Mouse (Mus musculus): ENCODE data around the gene Chd9. TPM values are rescaled to one million over a fixed set of nuclear protein-coding genes. Genes with fewer than 3 reads are reported as not detected.

Gene Chd9
- total RNA-seq (2021), result 10 to 100 TPM; 47.2 to 49.5 TPM
- long read RNA-seq, experiment 1, partial matches to known transcripts, result 0 of 61 reads
- long read RNA-seq, experiment 1, other reads (novel, unspliced or antisense), result 60 of 61 reads
- long read RNA-seq, experiment 2, partial matches to known transcripts, result 1 of 73 reads
- long read RNA-seq, experiment 2, other reads (novel, unspliced or antisense), result 71 of 73 reads

- Histone ChIP-seq H3K27ac (peak within 1 kb of the TSS; percentile 93), H3K4me3 (peak within 1 kb of the TSS; percentile 71)
- intact Hi-C loops (cut with DNase I), result loop anchor here (1.0 to 2.0 kb wide), 4 partner anchors 48 to 191 kb away; no protein-coding TSS in a partner anchor
- TF ChIP-seq CTCF (IDR thresholded peaks at IDR 0.05), result no peak; the same call in 1 of the 2 replicates
- DNase-seq, result peak; percentile 97
These were observed at the start of gene Chd9 for GRCm38 (mm10) chr8:90828181-90828986. Chd9 (plus strand) TSS chr8:90828352.

GRCm38 (mm10) chr8:90791616-90792015 lies 36.5 kb upstream of the Chd9 start:
- Histone ChIP-seq H3K27ac (no peak overlapping the region), H3K4me3 (no peak overlapping the region)
- intact Hi-C loops (cut with DNase I), result loop anchor here (5.0 kb wide), 1 partner anchor 939 kb away; no protein-coding TSS in a partner anchor
- no peak for DNase-seq
- TF ChIP-seq CTCF (IDR thresholded peaks at IDR 0.05), result no peak

GRCm38 (mm10) chr8:90793710-90794109 lies 34.4 kb upstream of the Chd9 start:
- no peak; the same call in 1 of the 2 replicates for TF ChIP-seq CTCF (IDR thresholded peaks at IDR 0.05)
- H3K4me3 ChIP-seq, result no peak overlapping the region
- intact Hi-C loops (cut with DNase I), result loop anchor here (1.0 to 5.0 kb wide), 2 partner anchors 792 to 941 kb away; no protein-coding TSS in a partner anchor
- H3K27ac ChIP-seq, result no peak overlapping the region
- DNase-seq, result peak; percentile 77

DNA sequence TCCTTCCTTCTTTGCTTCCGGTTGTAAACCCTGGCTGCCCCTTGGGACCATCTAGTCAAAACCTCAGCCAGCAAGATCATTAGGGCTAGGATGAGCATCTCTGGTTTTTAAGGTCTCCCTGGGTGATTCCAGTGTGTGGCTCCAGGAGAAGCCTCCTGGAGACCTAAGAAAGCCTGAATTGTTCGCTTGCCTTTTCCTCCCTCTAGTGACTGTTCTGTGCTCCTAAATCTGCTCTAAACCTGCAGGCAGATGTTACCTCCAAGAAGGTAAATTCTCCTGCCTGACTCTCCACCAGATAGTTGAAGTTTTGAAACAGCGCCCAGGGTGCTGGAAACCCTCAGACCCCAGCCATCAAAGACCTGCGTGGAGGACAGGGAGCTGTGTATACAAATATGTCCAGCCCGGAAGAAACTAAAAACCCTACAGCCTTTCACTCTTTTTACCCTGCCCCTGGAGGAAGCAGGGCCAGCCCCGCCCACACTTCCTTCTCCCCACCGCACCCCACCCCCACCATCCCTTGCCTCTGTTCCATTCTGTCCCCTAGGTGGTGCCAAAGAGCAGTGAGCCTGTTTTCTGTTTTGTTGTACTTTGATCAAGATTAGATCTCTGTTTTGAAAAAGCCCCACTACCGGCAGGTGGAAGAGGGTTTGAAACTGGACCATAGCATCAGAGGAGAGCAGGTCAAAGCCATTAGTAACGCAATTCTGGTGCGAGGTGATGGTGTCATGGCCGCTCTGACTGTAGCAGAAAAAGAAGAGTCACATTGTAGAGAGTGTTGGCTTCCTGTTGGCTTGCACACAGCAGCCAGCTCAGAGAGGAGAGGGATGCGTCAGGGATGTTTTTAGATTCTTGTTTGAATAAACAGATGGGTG lies 32.9 kb upstream of the Chd9 start:
- intact Hi-C loops (cut with DNase I), result loop anchor here (1.0 to 5.0 kb wide), 2 partner anchors 225 to 943 kb away; no protein-coding TSS in a partner anchor
- peak; percentile 78 for DNase-seq
- TF ChIP-seq CTCF (IDR thresholded peaks at IDR 0.05), result peak; percentile 70
- Histone ChIP-seq H3K27ac (peak overlapping the region; percentile 72), H3K4me3 (peak overlapping the region; percentile 64)

DNA sequence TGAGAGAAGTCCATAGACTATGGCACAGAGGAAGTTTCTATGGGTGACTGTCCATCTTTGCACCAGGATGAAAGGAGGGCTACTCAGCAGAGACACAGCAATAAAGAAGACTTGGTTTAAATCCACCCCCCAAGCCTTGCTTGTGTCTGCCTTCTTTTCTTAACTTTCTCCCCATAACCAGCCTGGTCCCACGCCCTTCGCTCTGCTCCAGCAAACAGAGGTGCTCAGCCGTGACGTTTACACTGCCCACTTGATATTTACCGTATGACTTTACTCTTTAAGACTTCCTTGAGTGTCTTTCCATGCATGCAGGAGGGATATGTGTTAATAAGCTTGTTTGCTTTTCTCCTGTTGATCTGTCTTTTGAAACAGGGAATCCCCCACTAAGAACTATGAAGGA lies 28.7 kb upstream of the Chd9 start:
- no peak overlapping the region for H3K27ac ChIP-seq
- intact Hi-C loops (cut with DNase I), result no loop called here
- H3K4me3 ChIP-seq, result no peak overlapping the region
- no peak for DNase-seq
- no peak for TF ChIP-seq CTCF (IDR thresholded peaks at IDR 0.05)

DNA sequence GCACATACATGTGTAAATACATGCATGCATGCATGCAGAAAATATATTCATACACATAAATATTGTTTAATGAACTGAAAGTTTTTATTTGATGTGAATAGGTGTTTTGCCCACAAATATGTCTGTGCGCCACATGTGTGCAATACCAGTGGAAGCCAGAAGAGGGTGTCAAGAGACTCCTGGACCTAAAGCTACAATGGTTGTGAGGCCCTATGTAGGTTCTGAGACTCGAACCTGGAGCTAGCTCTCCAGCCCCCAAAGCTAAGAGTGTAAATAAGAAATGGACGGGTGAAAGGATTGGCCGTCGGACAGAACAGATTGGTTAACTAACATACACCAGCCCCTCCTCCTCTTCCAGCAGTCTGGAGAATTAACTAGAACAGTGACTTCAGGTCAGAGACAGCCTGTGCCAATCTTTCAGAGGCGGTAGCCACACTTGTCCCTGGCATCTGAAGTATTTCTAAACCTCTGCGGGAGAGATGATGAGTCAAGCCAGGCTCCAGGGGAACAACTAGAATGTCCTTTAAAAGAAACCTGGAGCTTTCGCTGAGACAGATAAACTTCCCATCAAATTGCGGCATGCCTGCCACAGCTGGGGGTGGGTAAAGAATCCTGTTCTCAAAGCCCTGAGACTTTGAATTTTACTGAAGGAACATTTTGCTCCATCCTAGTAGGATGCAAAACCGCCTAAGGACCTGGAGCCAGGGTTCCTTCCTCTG lies 14.4 kb upstream of the Chd9 start:
- no peak for DNase-seq
- intact Hi-C loops (cut with DNase I), result no loop called here
- no peak overlapping the region for H3K4me3 ChIP-seq
- TF ChIP-seq CTCF (IDR thresholded peaks at IDR 0.05), result peak; percentile 20; the same call in 1 of the 2 replicates
- H3K27ac ChIP-seq, result no peak overlapping the region

GRCm38 (mm10) chr8:90816061-90816882 lies 11.9 kb upstream of the Chd9 start:
- DNase-seq, result no peak
- Histone ChIP-seq H3K4me3 (no peak overlapping the region; the same call in 1 of the 2 replicates), H3K27ac (no peak overlapping the region; the same call in 1 of the 2 replicates)
- intact Hi-C loops (cut with DNase I), result no loop called here
- no peak for TF ChIP-seq CTCF (IDR thresholded peaks at IDR 0.05)

DNA sequence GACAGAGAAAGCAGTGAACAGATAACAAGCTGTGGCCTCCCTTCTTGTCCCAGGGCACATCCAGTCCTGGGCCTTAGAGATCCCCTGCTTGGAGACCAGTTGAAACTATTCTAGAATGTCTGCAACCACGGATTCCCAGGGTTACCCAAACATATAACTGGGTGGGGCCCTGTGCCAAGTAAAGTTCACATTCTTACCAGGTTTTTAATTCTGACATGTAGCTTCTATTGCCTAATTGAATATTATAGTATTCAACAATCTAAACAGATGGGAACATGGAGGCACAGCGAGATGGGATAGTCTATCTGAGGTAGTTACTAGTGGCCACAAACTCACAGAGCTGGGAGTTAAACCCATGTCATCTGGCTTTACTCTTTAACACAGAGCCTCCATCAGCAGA lies 10.9 kb upstream of the Chd9 start, which contains the start of gene Gm19935:
Gm19935 (minus strand) TSS at position 101 of the 400 bp plus-strand sequence.
- Histone ChIP-seq H3K27ac (no peak within 1 kb of the TSS; the same call in 1 of the 2 replicates), H3K4me3 (no peak within 1 kb of the TSS; the same call in 1 of the 2 replicates)
- intact Hi-C loops (cut with DNase I), result no loop called here
- no peak for TF ChIP-seq CTCF (IDR thresholded peaks at IDR 0.05)
- no peak for DNase-seq

DNA sequence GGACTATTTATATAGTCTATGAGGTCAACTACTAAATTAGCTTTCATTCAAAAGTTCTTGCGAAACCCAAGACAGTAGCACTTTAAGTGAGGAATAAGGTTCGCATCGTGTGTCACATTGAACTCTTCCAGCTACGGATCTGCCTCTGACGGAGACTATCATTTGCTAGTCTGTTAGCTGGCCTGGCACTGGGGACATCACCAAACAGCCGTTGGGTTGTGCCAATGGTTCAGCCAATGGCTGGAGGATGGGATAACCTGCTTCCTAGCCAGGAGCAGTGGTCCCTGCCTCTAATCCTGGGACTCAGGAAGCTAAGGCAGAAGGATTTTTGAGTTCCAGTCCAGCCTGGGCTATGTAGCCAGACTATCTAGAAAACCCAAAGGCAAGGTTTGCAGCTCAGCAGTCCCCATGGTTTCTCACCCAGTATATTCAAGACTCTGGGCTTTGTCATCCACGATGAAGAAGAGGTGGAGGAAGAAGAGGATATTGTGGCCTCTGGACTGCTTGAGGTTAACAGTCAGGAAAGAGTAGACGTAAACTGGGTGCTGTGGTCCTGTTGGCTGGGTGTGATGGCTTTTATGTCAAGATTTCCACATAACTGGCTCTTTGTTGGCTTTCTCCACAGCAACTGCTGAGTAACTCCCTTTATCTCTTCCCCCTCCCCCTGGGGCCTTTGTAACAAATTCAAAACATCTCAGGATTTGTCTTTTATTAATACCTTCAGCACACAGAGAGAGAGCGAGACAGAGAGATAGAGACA lies 8.4 kb upstream of the Chd9 start:
- DNase-seq, result peak; percentile 59
- intact Hi-C loops (cut with DNase I), result no loop called here
- peak overlapping the region; percentile 48 for H3K27ac ChIP-seq
- H3K4me3 ChIP-seq, result no peak overlapping the region
- no peak for TF ChIP-seq CTCF (IDR thresholded peaks at IDR 0.05)

GRCm38 (mm10) chr8:90820321-90820696 lies 7.8 kb upstream of the Chd9 start:
- Histone ChIP-seq H3K4me3 (no peak overlapping the region), H3K27ac (no peak overlapping the region)
- DNase-seq, result no peak
- intact Hi-C loops (cut with DNase I), result no loop called here
- TF ChIP-seq CTCF (IDR thresholded peaks at IDR 0.05), result no peak
